Mouse (Mus musculus) midbrain, embryonic 16.5 days (tissue): ENCODE results near the gene Npr2. TPM values are rescaled to one million over a fixed set of nuclear protein-coding genes. Genes with fewer than 3 reads are reported as not detected.

Experiments
- ATAC-seq: fragments of 200-750 bp; cut with Nextera tagmentation; 2 replicates; pipeline ENCODE4 v1.8.0; 2017; ENCODE audit warnings: moderate TSS enrichment
- H3K27ac ChIP-seq: fragments of 300-500 bp; sonication (generic); 2 replicates; pipeline ENCODE4 v1.5.1; 2014; ENCODE audit warnings: mild to moderate bottlenecking, low read length, mixed read lengths
- H3K27me3 ChIP-seq: fragments of 300-500 bp; sonication (generic); 2 replicates; pipeline ENCODE4 v1.6.1; 2014; ENCODE audit warnings: low read depth, low read length, mixed read lengths; ENCODE audit not compliant: control insufficient read depth, insufficient read depth
- H3K36me3 ChIP-seq: fragments of 300-500 bp; sonication (generic); 2 replicates; pipeline ENCODE4 v1.6.1; 2014; ENCODE audit warnings: mild to moderate bottlenecking, low read length, moderate library complexity, mixed read lengths; ENCODE audit not compliant: control insufficient read depth, insufficient read depth
- H3K4me1 ChIP-seq: fragments of 300-500 bp; sonication (generic); 2 replicates; pipeline ENCODE4 v1.6.1; 2014; ENCODE audit warnings: mild to moderate bottlenecking, low read length, mixed read lengths; ENCODE audit not compliant: control insufficient read depth, insufficient read depth
- H3K4me2 ChIP-seq: fragments of 300-500 bp; sonication (generic); 2 replicates; pipeline ENCODE4 v1.6.1; 2014; ENCODE audit warnings: mild to moderate bottlenecking, low read length, mixed read lengths
- H3K4me3 ChIP-seq: fragments of 300-500 bp; sonication (generic); 2 replicates; pipeline ENCODE4 v1.5.1; 2014; ENCODE audit warnings: low read depth, mild to moderate bottlenecking, low read length, moderate library complexity, mixed read lengths
- H3K9ac ChIP-seq: fragments of 300-500 bp; sonication (generic); 2 replicates; pipeline ENCODE4 v1.6.1; 2014; ENCODE audit warnings: low read depth, low read length, mixed read lengths
- H3K9me3 ChIP-seq: fragments of 300-500 bp; sonication (generic); replicated peaks from 2 replicates; pipeline ENCODE4 v1.6.1; 2014; ENCODE audit warnings: mild to moderate bottlenecking, low read length, mixed read lengths; ENCODE audit not compliant: control insufficient read depth, poor library complexity, severe bottlenecking
- WGBS: fragments of 180-500 bp; shearing (Covaris S2); extraction: QIAGEN DNeasy Blood & Tissue Kit; methylation state at CpG from one replicate; pipeline ENCODE4 v1.1.7; 2014; 5-methylcytosine and 5-hydroxymethylcytosine counted together
- polyA plus RNA-seq: library from polyadenylated mRNA; unstranded; fragments of >200 nt; fragmentation: Nextera tagmentation; extraction: Ambion mirVana; gene quantifications from 2 replicates; pipeline ENCODE4 v1.2.1, GENCODE M21; 2015

Npr2 gene
- polyA plus RNA-seq, 1 experiment from 2014 or later: 13.5 TPM

DNA sequence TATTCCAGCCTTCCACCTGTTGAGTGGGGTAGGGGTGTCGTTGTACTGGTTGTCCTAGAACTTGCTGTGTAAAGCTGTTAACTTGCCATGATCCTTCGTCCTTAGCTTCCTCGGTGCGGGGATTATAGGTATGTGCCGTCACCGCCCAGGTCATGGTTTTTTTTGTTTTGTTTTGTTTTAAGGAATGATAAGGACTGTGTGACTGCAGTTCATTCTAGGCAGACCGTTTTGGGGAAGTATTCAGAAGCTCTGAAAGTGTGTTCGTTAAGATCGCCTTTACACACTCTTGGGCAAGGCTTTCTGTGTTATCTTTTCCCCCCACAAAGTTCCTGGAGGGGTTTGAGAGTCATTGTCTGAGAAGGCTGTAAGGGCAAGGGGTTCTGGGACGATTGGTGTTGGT lies 19.2 kb upstream of the Npr2 start:
- Histone ChIP-seq H3K9ac (no peak overlapping the region), H3K27me3 (no peaks in the 10 kb centered on the region), H3K4me2 (no peak overlapping the region), H3K4me1 (no peaks in the 10 kb centered on the region), H3K27ac (no peak overlapping the region), H3K36me3 (no peaks in the 10 kb centered on the region), H3K9me3 (no peaks in the 10 kb centered on the region), H3K4me3 (no peak overlapping the region)
- WGBS: 75% methylated on average over 10 of the region's 10 CpGs
- ATAC-seq: no peak

DNA sequence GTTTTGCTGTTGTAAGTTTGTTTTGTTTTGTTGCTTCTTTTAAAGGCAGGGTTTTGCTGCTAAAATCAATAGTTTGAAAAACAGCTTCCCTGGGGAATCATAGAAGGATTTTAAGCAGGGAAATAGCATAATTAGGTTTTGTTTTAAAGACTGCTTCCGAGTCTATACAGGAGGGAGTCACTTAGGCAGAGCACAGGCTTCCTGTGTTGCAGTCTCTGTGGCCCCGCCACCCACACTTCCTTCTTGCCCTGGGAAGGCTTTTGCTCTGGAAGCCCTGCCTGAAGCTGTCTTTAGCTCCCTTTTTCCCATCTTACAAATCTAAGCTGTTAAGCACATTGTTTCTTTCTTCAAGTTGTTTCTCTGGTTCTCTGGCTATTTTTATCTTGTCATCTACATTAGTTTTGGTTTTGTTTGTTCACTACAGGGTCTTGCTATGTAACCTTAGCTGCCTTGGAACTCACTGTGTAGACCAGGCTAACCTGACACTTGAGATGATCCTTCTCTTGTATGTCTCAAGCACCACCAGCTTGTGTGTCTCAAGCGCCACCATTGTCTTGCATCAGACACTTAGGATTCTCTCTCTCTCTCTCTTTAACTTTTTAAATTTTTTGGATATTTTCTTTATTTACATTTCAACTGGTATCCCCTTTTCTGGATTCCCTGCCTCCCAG lies 18.5 kb upstream of the Npr2 start:
- 64% methylated on average over 3 of the region's 3 CpGs for WGBS
- H3K36me3 ChIP-seq: no peaks in the 10 kb centered on the region
- no peak overlapping the region for H3K9ac ChIP-seq
- no peaks in the 10 kb centered on the region for H3K4me1 ChIP-seq
- H3K27me3 ChIP-seq: no peaks in the 10 kb centered on the region
- no peaks in the 10 kb centered on the region for H3K9me3 ChIP-seq
- ATAC-seq: no peak
- H3K4me3 ChIP-seq: no peak overlapping the region
- no peak overlapping the region for H3K27ac ChIP-seq
- no peak overlapping the region for H3K4me2 ChIP-seq

DNA sequence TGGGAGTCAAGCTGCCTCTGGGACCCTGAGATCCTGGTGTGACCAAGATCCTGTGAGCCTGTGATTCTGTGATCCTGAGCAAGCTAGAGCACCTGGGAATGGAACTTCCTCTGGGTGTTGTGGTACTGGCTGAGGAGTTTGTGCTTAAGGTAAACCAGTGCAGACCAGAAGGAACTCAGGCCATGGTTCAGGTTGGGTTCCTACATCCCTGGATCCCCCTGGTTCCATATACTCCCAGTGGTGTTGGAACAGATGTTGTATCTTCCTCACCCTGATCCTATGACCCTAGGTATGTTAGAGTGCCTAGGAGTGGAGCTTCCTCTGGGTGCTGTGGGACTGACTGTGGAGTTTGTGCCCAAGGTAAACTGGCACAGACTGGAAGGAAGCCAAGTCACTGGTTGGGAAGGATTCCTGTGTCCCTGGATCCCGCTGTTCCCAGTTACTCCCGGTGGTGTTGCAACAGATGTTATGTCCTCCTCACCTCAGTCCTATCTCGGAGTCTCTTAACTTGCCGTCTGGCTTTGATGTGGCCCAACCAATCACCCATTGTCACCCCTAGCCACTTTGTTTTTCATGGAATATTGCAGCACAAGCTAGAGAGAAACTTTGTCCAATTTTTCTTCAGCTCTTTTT lies 11.5 kb upstream of the Npr2 start:
- H3K9ac ChIP-seq: no peak overlapping the region
- H3K27ac ChIP-seq: no peak overlapping the region
- no peaks in the 10 kb centered on the region for H3K36me3 ChIP-seq
- no peak overlapping the region for H3K4me3 ChIP-seq
- 85% methylated on average over 4 of the region's 4 CpGs for WGBS
- no peak for ATAC-seq
- H3K4me1 ChIP-seq: no peaks in the 10 kb centered on the region
- no peaks in the 10 kb centered on the region for H3K27me3 ChIP-seq
- H3K4me2 ChIP-seq: no peak overlapping the region
- 0 out of 2 replicates have a peak, but pooled peaks cover 6% of the 10 kb centered on the region for H3K9me3 ChIP-seq

GRCm38 (mm10) chr4:43629106-43629817 lies 2.5 kb upstream of the Npr2 start:
- Histone ChIP-seq H3K27ac (no peak overlapping the region), H3K4me2 (peak overlapping the region; percentile 7; the same call in 1 of the 2 replicates), H3K4me1 (peaks cover 25% of the 10 kb centered on the region), H3K4me3 (no peak overlapping the region), H3K36me3 (no peaks in the 10 kb centered on the region), H3K9me3 (0 out of 2 replicates have a peak, but pooled peaks cover 9% of the 10 kb centered on the region), H3K27me3 (no peaks in the 10 kb centered on the region), H3K9ac (0 out of 2 replicates have a peak overlapping the region, but pooled peaks have one; percentile 13)
- no peak for ATAC-seq
- WGBS: 35% methylated on average over 20 of the region's 20 CpGs

GRCm38 (mm10) chr4:43630030-43630581 lies 1.6 kb upstream of the Npr2 start:
- Histone ChIP-seq H3K4me1 (peaks cover 25% of the 10 kb centered on the region), H3K27ac (peak overlapping the region; percentile 82), H3K4me3 (peak overlapping the region; percentile 11; the same call in 1 of the 2 replicates), H3K36me3 (no peaks in the 10 kb centered on the region), H3K4me2 (peak overlapping the region; percentile 89), H3K9me3 (0 out of 2 replicates have a peak, but pooled peaks cover 4% of the 10 kb centered on the region), H3K9ac (peak overlapping the region; percentile 91; the same call in 1 of the 2 replicates), H3K27me3 (no peaks in the 10 kb centered on the region)
- 0% methylated on average over 5 of the region's 5 CpGs for WGBS
- ATAC-seq: peak; percentile 81

DNA sequence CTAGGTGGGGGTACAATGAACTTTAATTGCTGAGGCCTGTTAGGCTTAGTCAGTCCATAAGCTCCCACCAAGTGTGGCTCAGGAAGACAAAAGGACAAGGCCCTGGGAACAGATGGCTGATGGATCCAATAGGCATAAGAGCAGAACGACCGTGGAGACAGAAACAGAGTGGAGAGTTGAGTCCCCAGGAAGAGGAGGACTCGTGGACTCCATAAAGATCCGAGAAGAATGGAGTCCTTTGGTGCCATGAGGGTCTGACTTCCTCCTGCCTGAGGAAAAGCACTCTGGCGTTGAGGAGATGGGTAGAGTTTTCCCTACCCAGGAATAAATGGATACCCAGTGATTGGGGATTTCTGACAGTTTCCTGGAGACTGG lies 1.1 kb upstream of the Npr2 start:
- Histone ChIP-seq H3K36me3 (no peaks in the 10 kb centered on the region), H3K9ac (peak overlapping the region; percentile 91), H3K27me3 (no peaks in the 10 kb centered on the region), H3K4me1 (peaks cover 25% of the 10 kb centered on the region), H3K9me3 (0 out of 2 replicates have a peak, but pooled peaks cover under 1% of the 10 kb centered on the region), H3K4me3 (no peak overlapping the region), H3K27ac (peak overlapping the region; percentile 82), H3K4me2 (peak overlapping the region; percentile 89)
- whole genome bisulfite sequencing: 12% methylated on average over 5 of the region's 5 CpGs
- ATAC-seq: peak; percentile 21

DNA sequence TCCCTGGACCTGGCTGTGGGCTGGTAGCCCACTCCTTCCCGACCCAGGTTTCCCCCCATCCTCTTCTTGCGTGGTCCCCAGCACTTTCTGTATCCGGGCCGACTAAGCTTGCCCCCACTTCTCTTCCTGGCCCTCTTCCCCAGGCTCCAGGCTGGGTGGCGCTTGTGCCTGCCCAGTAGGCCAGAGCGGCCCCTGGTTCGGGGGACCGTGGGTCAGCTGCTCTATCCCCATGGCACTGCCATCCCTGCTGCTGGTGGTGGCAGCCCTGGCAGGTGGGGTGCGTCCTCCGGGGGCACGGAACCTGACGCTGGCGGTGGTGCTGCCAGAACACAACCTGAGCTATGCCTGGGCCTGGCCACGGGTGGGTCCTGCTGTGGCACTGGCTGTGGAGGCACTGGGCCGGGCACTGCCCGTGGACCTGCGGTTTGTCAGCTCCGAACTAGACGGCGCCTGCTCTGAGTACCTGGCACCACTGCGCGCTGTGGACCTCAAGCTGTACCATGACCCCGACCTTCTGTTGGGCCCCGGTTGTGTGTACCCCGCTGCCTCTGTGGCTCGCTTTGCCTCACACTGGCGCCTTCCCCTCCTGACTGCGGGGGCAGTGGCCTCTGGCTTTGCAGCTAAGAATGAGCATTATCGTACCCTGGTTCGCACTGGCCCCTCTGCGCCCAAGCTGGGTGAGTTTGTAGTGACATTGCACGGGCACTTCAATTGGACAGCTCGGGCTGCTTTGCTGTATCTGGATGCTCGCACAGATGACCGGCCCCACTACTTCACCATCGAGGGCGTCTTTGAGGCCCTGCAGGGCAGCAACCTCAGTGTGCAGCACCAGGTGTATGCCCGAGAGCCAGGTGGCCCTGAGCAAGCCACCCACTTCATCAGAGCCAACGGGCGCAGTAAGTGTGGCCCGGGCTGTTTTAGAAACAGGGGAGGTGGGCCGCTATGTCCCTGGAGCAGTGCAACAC lies 503 bp downstream of the Npr2 start:
- Histone ChIP-seq H3K27me3 (no peaks in the 10 kb centered on the region), H3K4me2 (peak overlapping the region; percentile 89), H3K9me3 (no peaks in the 10 kb centered on the region), H3K4me3 (peak overlapping the region; percentile 64), H3K36me3 (no peaks in the 10 kb centered on the region), H3K27ac (peak overlapping the region; percentile 82), H3K9ac (peak overlapping the region; percentile 91), H3K4me1 (peaks cover 25% of the 10 kb centered on the region)
- peak; percentile 30; the same call in 1 of the 2 replicates for ATAC-seq
- 42% methylated on average over 42 of the region's 42 CpGs for WGBS

- no peak for ATAC-seq
- WGBS: 82% methylated on average over 8 of the region's 8 CpGs
- H3K4me2 ChIP-seq: peak overlapping the region; percentile 89; the same call in 1 of the 2 replicates
These were observed 1.6 kb downstream of the Npr2 start for GRCm38 (mm10) chr4:43633296-43633695.

More at GRCm38 (mm10) chr4:43633296-43633695, 1.6 kb downstream of the Npr2 start:
- no peaks in the 10 kb centered on the region for H3K27me3 ChIP-seq
- no peaks in the 10 kb centered on the region for H3K9me3 ChIP-seq
- peaks cover 25% of the 10 kb centered on the region for H3K4me1 ChIP-seq
- no peaks in the 10 kb centered on the region for H3K36me3 ChIP-seq
- H3K27ac ChIP-seq: no peak overlapping the region
- H3K9ac ChIP-seq: peak overlapping the region; percentile 4; the same call in 1 of the 2 replicates
- no peak overlapping the region for H3K4me3 ChIP-seq
